Comparison of ENCODE assay signal across 25 mouse cellular contexts in genomic region chr11:43380901-43381300, GRCm38 (mm10).
"Had no signal": no experiment of that assay in that cellular context is flagged by ENCODE, and none has a peak within 500 bp of the region (broad histone marks: within the 10 kb centered on the region; RNA-seq: fewer than 3 reads in every experiment).

No protein-coding gene starts in this region.

- H3K9ac ChIP-seq: heart, embryonic 13.5 days; heart, embryonic 15.5 days; hindbrain, embryonic 12.5 days; hindbrain, embryonic 14.5 days; limb, embryonic 12.5 days; liver, embryonic 13.5 days; liver, embryonic 15.5 days; liver, postnatal 0 days had no signal

- H3K27me3 ChIP-seq: heart, embryonic 13.5 days; heart, embryonic 15.5 days; hindbrain, embryonic 12.5 days had no signal

- H3K36me3 ChIP-seq: heart, embryonic 13.5 days; heart, embryonic 15.5 days; hindbrain, embryonic 10.5 days; hindbrain, embryonic 12.5 days; limb, embryonic 12.5 days; liver, embryonic 13.5 days; liver, embryonic 15.5 days had no signal

- H3K27ac ChIP-seq: gastrocnemius, adult 2 months; heart, adult 2 months; heart, embryonic 13.5 days; heart, embryonic 15.5 days; hindbrain, embryonic 10.5 days; hindbrain, embryonic 12.5 days; hindbrain, embryonic 14.5 days; layer of hippocampus, adult 2 months; left cerebral cortex, adult 2 months; limb, embryonic 12.5 days; liver, embryonic 13.5 days; liver, embryonic 15.5 days had no signal

- H3K4me2 ChIP-seq: heart, embryonic 11.5 days; heart, embryonic 13.5 days; heart, embryonic 15.5 days; hindbrain, embryonic 12.5 days; hindbrain, embryonic 14.5 days; limb, embryonic 12.5 days; liver, embryonic 11.5 days; liver, embryonic 13.5 days; liver, embryonic 15.5 days had no signal

- H3K4me1 ChIP-seq: liver, embryonic 15.5 days had no signal

- DNase-seq: gastrocnemius, adult 2 months; gastrocnemius, postnatal 10 days; gastrocnemius, postnatal 25 days; heart, adult 2 months; heart, postnatal 14 days; heart, postnatal 36 days; kidney, adult 18-20 months; kidney, adult 8-10 months; kidney, postnatal 10 days; kidney, postnatal 25 days; kidney, postnatal 4 days; liver; liver, embryonic 13.5 days; liver, postnatal 0 days had no signal

- H3K9me3 ChIP-seq: heart, embryonic 13.5 days; heart, embryonic 15.5 days; hindbrain, embryonic 10.5 days; hindbrain, embryonic 12.5 days; limb, embryonic 12.5 days; liver, embryonic 13.5 days; liver, embryonic 15.5 days had no signal

- H3K4me3 ChIP-seq: gastrocnemius, adult 2 months; heart, adult 2 months; heart, embryonic 13.5 days; heart, embryonic 15.5 days; hindbrain, embryonic 10.5 days; hindbrain, embryonic 12.5 days; layer of hippocampus, adult 2 months; left cerebral cortex, adult 2 months; limb, embryonic 12.5 days; liver, embryonic 13.5 days; liver, embryonic 15.5 days had no signal
